Mouse (Mus musculus) skeletal muscle tissue, adult 2 months (tissue): ENCODE results near the gene Palmd.

ENCODE experiments used
- DNase-seq: peaks from one replicate; pipeline ENCODE4 v3.0.0-alpha.2; 2012; ENCODE audit warnings: low read depth, low spot score

The Palmd gene

GRCm38 (mm10) chr3:116968540-116968997 is at the start of gene Palmd:
Gene Palmd, minus strand, starts transcription at chr3:116968987.
- peak; percentile 40 for DNase-seq

GRCm38 (mm10) chr3:117010182-117010581 is 41.4 kb upstream of the Palmd start:
- DNase-seq: no peak

- no peak for DNase-seq
These were observed 38.6 kb upstream of the Palmd start for GRCm38 (mm10) chr3:117007340-117007739.

GRCm38 (mm10) chr3:117006636-117007035 is 37.8 kb upstream of the Palmd start:
- no peak for DNase-seq

- DNase-seq: no peak
These were observed 34.6 kb upstream of the Palmd start for GRCm38 (mm10) chr3:117003379-117003778.

- no peak for DNase-seq
These were observed 33.1 kb upstream of the Palmd start for GRCm38 (mm10) chr3:117001686-117002485.

GRCm38 (mm10) chr3:116993011-116993410 is 24.2 kb upstream of the Palmd start:
- no peak for DNase-seq

GRCm38 (mm10) chr3:116991180-116991579 is 22.4 kb upstream of the Palmd start:
- DNase-seq: no peak

- no peak for DNase-seq
These were observed 19.4 kb upstream of the Palmd start for GRCm38 (mm10) chr3:116988221-116988620.

- DNase-seq: no peak
These were observed 17.7 kb upstream of the Palmd start for GRCm38 (mm10) chr3:116986451-116986850.

- DNase-seq: no peak
These were observed 17.0 kb upstream of the Palmd start for GRCm38 (mm10) chr3:116985741-116986140.

GRCm38 (mm10) chr3:116985042-116985455 is 16.3 kb upstream of the Palmd start:
- DNase-seq: no peak

- no peak for DNase-seq
These were observed 13.2 kb upstream of the Palmd start for GRCm38 (mm10) chr3:116981811-116982575.

- no peak for DNase-seq
These were observed 999 bp upstream of the Palmd start for GRCm38 (mm10) chr3:116969786-116970185.

- no peak for DNase-seq
These were observed 216 bp upstream of the Palmd start for GRCm38 (mm10) chr3:116969003-116969402.

- DNase-seq: no peak
These were observed 820 bp downstream of the Palmd start, which contains the start of gene 4930455H04Rik for GRCm38 (mm10) chr3:116967967-116968366. Gene 4930455H04Rik, plus strand, starts transcription at chr3:116968267.

GRCm38 (mm10) chr3:116967436-116967835 is 1.4 kb downstream of the Palmd start:
- no peak for DNase-seq

GRCm38 (mm10) chr3:116966800-116967199 is 2.0 kb downstream of the Palmd start:
- DNase-seq: peak; percentile 53

- DNase-seq: peak; percentile 56
These were observed 2.6 kb downstream of the Palmd start for GRCm38 (mm10) chr3:116966225-116966624.

- DNase-seq: peak; percentile 58
These were observed 4.4 kb downstream of the Palmd start for GRCm38 (mm10) chr3:116964426-116964825.

GRCm38 (mm10) chr3:116963213-116963612 is 5.6 kb downstream of the Palmd start:
- DNase-seq: no peak

GRCm38 (mm10) chr3:116961354-116962142 is 7.2 kb downstream of the Palmd start:
- no peak for DNase-seq
